Mouse (Mus musculus) thymus, adult 18-20 months (tissue): ENCODE data around the gene Pde10a.

Source experiments
- DNase-seq, 2 experiments: peaks; one replicate each; pipeline ENCODE4 v3.0.0; 2022; ENCODE audit warnings: mixed read lengths in 2 of 2

Pde10a gene

DNA sequence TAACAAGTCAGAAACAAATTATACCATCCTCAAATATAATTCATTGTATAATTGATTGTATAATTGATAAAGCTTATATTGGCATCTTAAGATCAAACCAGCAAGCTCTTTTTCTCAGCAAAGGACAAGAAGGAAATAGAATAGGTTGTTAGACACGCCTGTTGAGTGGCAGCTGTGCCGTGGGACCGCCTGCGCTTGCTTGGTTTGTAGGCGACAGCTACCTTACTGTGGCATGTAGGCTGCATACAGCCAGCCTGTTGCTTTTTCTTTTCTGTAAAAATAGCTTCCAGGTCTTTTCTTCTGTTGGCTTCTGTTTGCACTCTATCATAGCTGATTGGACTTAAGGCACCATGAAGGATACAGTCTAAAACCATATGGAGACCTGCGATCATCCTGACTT, 326.7 kb downstream of the Pde10a start:
- no peak for DNase-seq

DNA sequence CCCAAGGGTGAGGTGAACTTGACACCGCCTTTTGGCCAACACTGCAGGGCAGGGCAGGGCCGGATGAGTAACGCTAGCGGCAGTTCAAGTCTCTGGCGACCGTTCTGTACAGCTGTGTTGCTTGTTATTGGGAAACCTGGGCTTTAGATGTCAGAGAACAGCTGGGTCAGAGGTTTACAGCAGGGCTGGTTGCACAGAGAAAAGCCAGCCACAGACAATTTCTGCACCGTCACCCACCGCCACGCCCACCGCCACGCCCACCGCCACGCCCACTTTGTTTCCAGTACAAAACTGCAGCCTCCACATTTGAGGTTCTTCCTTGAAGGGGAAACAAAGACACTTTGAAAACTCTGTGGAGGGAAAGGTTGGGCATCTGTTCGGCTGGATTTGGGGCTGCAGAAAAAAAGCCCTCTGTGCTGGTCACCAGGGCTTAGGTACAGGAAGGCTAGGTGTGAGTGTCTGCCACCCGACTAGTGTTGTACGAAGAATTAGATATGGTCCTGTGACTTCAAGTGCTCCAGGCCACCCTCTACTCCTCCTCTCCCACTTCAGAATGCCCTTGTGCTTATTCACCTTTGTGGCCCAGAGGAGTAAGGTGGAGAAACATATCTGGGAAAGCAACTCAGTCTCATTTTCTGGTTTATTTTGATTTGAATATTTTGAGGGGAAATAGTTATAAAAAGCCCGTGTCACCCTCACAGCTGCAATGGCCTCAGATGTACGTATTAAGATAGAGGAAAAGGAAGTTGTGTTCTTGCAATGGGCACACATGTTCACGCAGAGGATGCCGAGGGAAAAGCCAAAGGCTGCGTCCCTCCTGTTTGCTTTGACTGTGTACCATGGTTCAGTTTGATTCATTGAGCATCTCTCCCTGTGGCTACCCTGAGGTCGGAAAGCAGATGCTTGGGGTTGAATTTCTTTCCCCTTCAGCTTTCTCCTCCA, 331.5 kb downstream of the Pde10a start:
- DNase-seq, result peak; percentile 77 to 87

DNA sequence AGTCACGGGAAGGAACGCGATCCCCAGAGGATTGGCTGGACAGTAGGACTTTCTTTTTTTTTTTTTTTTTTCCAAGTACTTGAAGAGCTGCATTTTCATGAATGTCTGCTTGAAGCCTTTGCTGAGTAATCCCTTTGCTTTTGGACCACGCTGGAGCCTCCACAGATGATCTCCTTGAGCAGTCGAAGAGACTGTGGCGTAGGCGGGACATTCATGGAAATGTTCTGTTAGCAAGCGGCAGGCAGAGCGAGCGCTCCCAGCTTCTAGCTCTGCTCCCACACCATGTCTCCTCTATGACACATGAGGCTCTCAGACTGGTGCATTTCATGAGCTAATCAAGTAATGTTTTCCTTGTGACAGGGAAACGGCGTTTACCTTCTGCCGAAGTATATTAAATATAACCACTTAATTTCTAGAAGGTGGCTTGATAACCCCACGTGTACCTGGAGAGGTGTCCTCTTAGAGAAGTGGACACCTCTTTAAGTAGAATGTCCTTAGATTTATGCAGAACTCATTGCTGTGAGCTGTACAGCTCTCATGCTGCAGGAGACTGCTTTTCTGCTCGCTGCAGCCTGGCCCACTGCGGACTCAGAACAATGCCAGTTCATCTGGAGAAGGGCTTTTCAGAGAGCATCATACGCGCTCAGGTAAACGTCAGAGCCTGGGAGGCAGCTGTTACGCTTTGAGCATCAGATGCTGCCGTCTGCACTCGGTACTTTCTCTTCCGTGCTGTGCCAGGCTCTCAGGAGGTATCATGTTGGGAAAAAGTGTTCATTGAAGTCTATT, 333.7 kb downstream of the Pde10a start:
- no peak for DNase-seq

- DNase-seq, result no peak
These were observed 334.3 kb downstream of the Pde10a start for GRCm38 (mm10) chr17:8859489-8859888.

DNA sequence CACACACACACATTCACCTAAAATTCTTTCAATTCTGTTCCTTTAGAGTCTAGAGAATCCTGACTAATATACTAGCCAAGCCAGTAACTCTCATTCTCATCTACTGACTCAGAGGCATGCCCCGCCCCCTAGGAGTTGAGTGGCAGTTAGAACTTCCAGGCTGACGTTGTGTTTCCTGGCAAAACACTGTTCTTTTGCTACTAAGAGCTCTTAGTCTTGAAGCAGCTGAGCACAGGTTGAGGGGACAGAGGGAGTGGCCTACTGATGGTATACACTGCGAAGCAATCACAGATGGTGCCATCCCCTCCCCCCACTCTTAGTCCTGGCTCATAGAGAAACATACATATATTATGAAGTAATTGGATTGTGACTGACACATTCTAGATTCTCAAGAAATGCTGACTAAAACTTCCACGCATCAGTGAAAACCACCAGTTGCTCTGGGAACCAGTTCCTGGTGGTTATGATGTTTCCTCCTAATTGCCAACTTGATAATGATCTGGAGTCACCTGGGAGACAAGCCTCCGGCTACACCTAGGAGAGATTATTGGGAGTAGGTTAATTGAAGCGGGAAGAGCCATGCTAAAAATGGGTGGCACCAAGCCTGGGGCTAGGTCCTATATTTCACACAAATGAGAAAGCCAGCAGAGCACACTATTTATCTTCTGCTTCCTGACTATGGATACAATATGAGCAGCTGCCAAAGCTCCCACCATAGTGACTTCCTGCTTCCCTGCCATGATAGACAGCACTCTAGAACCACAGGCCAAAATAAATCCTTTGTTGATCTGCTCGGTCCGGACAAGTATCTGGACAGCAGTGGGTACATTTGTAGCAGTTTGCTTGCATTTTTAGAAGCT, 339.7 kb downstream of the Pde10a start:
- DNase-seq, result peak in 1 of 2 experiments; percentile 34

DNA sequence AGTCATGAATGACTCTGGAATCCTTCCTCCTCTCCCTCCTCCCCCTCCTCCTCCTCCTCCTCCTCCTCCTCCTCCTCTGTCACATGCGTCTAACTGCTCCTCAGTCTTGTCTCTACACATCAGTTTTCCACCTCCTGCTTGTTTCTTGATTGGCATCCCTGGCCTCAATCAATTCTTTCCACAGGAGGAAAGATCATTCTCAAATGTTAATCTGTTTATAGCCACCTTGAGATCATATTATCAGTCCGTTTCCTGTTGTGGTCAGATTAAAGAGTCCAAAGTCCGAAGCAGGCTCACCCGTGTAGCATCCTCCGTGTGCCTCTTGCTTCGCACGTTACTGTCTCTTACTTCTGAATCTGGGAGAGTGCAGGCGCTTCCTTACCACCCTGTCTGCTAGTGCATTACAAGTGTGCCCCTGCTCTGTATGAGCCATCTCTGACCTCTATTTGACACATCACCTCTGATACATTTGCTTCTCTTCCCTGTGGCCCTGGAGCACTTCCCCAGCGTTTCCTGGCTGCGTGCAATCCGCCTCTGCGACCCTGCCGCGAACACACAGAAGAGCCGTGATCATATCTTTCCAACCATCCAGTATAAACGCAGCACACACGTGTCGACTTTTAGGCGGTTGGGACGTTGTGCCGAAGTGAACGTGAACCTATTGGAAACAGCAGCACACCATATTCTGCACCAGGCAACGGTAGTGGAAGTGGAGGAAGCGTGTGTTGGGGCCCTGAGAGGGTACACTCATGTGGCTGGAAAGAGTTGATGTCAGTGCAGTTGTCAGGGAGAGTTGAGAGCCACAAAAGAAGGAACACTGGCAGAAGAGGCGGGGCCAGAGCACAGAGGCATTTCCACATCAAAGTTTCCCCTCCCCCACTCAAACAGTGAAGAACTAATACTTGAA, 342.4 kb downstream of the Pde10a start:
- DNase-seq, result peak in 1 of 2 experiments; percentile 42

- DNase-seq, result no peak
These were observed 344.1 kb downstream of the Pde10a start for GRCm38 (mm10) chr17:8869287-8869686.

GRCm38 (mm10) chr17:8870848-8871247, 345.7 kb downstream of the Pde10a start:
- no peak for DNase-seq

GRCm38 (mm10) chr17:8871396-8871795, 346.2 kb downstream of the Pde10a start:
- DNase-seq, result no peak

DNA sequence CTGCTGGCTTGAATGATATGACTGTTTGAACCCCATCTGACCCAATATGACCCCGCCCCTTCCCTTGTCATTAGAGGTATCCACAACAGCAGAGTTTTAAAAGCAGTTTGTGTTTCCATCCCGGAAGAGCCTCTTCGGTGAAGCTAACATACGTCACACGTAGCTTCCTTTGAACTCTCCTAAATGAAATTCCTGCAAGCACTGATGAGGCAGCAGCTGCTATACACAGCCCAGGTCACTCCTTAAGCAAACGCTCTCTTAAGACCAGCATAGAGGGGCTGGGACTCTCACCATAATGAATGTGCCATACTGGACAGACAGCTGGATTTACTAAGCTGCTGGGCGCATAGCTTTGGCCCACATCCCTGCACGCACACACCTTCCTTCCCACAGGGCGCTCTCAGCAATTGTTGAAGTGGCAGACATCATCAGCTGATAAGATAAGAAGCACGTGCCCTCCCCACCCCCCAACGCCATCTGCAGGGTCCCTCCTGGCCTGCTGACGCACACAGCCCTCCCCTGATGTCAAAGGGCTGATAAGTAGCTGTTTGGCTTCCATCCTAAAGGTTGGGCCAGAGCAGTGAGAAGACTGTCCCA, 346.9 kb downstream of the Pde10a start:
- DNase-seq, result no peak

GRCm38 (mm10) chr17:8872611-8873010, 347.4 kb downstream of the Pde10a start:
- no peak for DNase-seq

DNA sequence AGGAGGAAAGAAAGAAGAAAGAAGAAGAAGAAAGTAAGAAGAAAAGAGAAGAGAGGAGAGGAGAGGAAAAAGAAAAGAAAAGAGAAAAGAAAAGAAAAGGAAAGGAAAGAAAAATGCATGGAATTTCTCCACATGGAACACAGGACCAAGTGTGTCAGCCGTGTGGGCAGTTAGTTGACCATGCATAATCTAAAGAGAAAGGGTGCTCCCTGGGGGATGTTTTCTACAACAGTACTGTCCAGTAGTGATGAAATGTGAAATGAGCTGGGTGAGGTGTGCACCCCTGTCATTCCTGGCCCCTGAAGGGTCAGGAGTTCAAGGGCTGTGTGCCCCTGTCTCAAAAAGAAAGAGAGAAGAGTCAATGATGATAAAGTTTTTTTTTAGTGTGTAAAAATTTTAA, 352.9 kb downstream of the Pde10a start:
- DNase-seq, result no peak

DNA sequence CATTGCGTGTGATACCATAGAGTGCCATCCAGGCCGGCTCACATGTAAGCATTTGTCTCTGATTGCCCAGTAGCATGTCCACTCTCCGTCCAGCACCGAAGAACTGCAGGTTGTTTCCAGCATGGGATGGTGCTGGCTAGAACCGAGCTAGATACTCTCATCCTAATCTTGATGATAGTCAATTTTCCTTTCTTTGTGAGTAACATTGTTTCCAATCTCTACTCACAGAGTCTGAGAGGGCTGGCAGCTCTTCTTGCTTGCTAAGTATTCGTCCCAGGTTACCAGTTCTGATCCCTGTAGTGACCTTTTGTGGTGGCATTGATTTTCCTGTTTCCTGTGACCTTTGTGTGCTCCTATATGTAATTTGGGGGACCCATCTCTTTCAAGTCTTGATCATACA, 356.5 kb downstream of the Pde10a start:
- no peak for DNase-seq

GRCm38 (mm10) chr17:8884691-8885090, 359.5 kb downstream of the Pde10a start:
- DNase-seq, result no peak

DNA sequence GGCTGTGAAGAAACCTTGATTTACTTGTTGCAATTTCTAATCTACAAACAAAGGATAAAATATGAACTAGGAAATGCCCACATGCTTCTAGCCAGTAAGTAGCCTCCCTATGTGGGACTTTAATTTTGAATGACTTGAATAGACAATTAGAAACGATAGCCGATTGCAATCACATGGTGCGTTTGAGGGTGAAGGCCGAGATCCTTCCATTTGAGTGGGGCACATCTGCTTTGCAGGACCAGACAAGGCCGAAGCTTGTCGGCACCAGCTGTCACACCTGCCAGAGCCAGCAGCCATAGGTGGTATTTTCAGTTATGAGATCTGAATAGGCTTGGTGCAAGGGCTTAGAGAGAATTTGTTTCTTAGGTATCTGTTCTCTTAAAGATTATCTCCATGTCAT, 360.7 kb downstream of the Pde10a start:
- DNase-seq, result no peak

- DNase-seq, result no peak
These were observed 362.9 kb downstream of the Pde10a start for GRCm38 (mm10) chr17:8888105-8888504.

- no peak for DNase-seq
These were observed 363.5 kb downstream of the Pde10a start for GRCm38 (mm10) chr17:8888639-8889038.

DNA sequence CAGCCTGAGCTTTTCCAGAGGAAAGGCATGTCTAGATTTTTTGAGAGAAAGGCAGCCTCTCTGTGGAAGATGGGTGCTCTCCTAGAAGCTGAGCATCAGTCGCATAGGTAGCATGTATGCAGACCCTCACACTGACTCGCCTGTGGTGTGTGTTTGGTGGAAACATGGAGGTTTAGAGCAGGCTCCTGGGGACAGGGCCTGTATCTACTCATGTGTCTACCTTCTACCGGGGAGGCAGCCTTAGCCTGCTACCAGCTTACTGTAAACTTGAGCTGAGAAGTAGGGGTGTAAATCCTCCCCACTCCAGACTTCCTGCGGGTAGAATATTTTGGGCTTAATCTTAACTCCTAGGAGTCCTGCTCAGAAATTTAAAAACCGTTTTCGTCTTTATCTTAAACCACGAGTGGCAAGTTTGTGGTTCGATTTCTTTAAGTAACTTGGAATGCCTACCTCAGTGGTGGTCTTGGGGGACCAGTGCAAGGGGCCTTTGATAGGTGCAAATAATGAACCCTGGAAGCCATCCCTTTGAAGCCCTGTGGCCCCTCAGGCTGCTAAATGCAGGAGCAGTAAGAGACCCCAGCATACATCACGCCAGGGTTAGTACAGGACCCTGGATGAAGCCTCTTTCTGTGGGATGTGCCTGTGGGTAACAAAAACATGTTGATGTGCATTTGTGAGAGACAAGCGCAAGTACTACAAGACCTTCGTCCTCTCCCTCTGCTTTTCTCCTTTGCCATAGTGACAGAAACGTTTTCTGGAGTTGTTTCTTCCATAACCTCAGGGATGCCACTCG, 367.2 kb downstream of the Pde10a start:
- no peak for DNase-seq

- no peak for DNase-seq
These were observed 370.8 kb downstream of the Pde10a start for GRCm38 (mm10) chr17:8895991-8896390.

DNA sequence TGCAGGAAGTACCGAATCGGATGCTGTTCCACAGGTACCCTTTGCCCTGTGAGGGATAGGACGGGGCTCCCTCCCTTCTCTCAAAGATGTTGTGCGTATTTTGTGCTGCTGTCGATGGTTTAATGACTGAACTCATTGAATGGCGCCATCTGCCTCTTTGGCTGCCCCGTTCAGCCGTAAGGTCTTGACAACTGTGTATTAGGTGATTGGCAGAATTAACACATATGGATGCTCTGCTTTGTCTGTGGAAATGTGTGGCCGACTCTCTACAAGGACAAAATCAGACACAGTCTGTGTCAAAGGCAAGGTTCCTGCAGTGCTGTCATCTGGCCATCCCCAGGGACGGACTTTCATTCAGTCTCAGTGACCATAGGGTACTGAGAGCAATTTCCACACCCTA, 372.6 kb downstream of the Pde10a start:
- no peak for DNase-seq

DNA sequence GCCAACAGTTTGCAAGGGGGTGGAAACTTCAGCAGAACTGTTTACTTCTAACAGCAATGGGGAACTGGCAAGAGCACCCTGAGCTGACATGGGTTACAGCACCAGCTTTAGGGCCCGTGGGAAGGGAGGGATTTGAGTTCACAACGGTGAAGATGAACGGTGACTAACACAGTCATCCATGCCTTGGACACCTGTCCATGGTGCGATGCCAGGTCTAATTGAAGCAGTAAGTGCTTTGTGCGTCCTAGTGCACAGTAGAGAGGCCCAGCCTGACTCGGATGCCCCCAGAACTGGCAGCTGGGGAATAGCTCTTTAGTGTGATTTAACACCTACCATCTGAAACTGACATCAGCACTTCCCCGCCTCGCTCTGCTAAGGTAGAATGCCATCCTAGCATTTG, 373.0 kb downstream of the Pde10a start:
- DNase-seq, result no peak
